Mouse (Mus musculus) bone marrow, adult 2 months (tissue): ENCODE data around the gene Serinc2.

Source experiments
- CTCF ChIP-seq: fragments of 200-500 bp; IDR thresholded peaks from 2 replicates; pipeline ENCODE4 v1.5.1; 2011; ENCODE audit warnings: low read length, control low read depth; ENCODE audit not compliant: control insufficient read depth, insufficient read depth
- POLR2A ChIP-seq: fragments of 200-500 bp; IDR thresholded peaks from 2 replicates; pipeline ENCODE4 v1.6.1; 2011; ENCODE audit warnings: low read depth, mild to moderate bottlenecking, control low read depth, low read length, borderline replicate concordance; ENCODE audit not compliant: control insufficient read depth

- TF ChIP-seq CTCF: no peak
- no peak for TF ChIP-seq POLR2A
Observed at GRCm38 (mm10) chr4:130266601-130267000, 12.4 kb downstream of the Serinc2 start.
